Mouse (Mus musculus) liver, embryonic 15.5 days (tissue): ENCODE results near the gene Vmn1r52. TPM values are rescaled to one million over a fixed set of nuclear protein-coding genes. Genes with fewer than 3 reads are reported as not detected.
"Not testable (repeated sequence)": the region's sequence is repeated elsewhere in the genome, so short reads cannot be mapped to it uniquely, and the experiment has no call there.

Experiments used
- ATAC-seq: fragments of 200-750 bp; cut with Nextera tagmentation; 2 replicates; pipeline ENCODE4 v1.8.0; 2017; ENCODE audit warnings: moderate number of reproducible peaks, mild to moderate bottlenecking, moderate library complexity; ENCODE audit not compliant: insufficient read depth
- H3K27ac ChIP-seq: fragments of 300-500 bp; sonication (generic); replicated peaks from 2 replicates; pipeline ENCODE4 v1.5.1; 2015; ENCODE audit warnings: mild to moderate bottlenecking, inconsistent platforms
- H3K27me3 ChIP-seq: fragments of 300-500 bp; sonication (generic); 2 replicates; pipeline ENCODE4 v1.6.1; 2015; ENCODE audit warnings: mild to moderate bottlenecking, inconsistent platforms
- H3K36me3 ChIP-seq: fragments of 300-500 bp; sonication (generic); replicated peaks from 2 replicates; pipeline ENCODE4 v1.6.1; 2015; ENCODE audit warnings: moderate library complexity, mild to moderate bottlenecking, inconsistent platforms
- H3K4me1 ChIP-seq: fragments of 300-500 bp; sonication (generic); replicated peaks from 2 replicates; pipeline ENCODE4 v1.6.1; 2015; ENCODE audit warnings: inconsistent platforms
- H3K4me2 ChIP-seq: fragments of 300-500 bp; sonication (generic); 2 replicates; pipeline ENCODE4 v1.6.1; 2015; ENCODE audit warnings: moderate library complexity, mild to moderate bottlenecking, inconsistent platforms
- H3K4me3 ChIP-seq: fragments of 300-500 bp; sonication (generic); replicated peaks from 2 replicates; pipeline ENCODE4 v1.5.1; 2015; ENCODE audit warnings: mild to moderate bottlenecking, inconsistent platforms
- H3K9ac ChIP-seq: fragments of 300-500 bp; sonication (generic); 2 replicates; pipeline ENCODE4 v1.6.1; 2015; ENCODE audit warnings: moderate library complexity, mild to moderate bottlenecking, inconsistent platforms
- H3K9me3 ChIP-seq: fragments of 300-500 bp; sonication (generic); replicated peaks from 2 replicates; pipeline ENCODE4 v1.6.1; 2016; ENCODE audit warnings: inconsistent platforms
- WGBS: fragments of 180-500 bp; shearing (Covaris S2); methylation state at CpG from one replicate; pipeline ENCODE4 v1.1.7; 2015; ENCODE audit warnings: mixed read lengths; ENCODE audit not compliant: insufficient replicate concordance; 5-methylcytosine and 5-hydroxymethylcytosine counted together
- polyA plus RNA-seq: library from polyadenylated mRNA; unstranded; fragments of >200 nt; fragmentation: Nextera tagmentation; extraction: Ambion mirVana; gene quantifications from 2 replicates; pipeline ENCODE4 v1.2.1, GENCODE M21; 2015

The Vmn1r52 gene
- polyA plus RNA-seq = not detected in 2 replicates

DNA sequence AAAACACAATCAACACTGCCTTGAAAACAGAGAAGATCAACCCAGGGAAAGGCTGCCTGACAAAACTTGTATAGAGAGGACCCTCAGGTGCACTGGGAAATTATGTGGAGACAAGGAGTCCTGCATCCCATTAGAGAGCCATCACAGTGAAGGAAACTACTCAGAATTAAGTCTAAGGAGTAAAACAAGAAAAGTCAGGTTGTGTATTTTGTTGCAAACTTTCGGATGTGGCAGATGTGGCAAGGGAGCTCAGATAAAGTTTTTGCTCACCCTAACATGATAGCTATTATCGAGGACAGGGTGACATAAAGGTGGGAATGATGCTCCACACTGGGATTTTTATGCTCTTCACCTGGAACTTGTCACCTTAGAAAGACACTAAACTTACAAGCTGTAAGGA, at the start of gene Vmn1r52:
Vmn1r52 (plus strand) TSS at position 301 of the 400 bp plus-strand sequence.
- WGBS = 27% methylated on average over 2 of the region's 2 CpGs
- no peaks in the 10 kb centered on the region for H3K36me3 ChIP-seq
- ATAC-seq = no peak

DNA sequence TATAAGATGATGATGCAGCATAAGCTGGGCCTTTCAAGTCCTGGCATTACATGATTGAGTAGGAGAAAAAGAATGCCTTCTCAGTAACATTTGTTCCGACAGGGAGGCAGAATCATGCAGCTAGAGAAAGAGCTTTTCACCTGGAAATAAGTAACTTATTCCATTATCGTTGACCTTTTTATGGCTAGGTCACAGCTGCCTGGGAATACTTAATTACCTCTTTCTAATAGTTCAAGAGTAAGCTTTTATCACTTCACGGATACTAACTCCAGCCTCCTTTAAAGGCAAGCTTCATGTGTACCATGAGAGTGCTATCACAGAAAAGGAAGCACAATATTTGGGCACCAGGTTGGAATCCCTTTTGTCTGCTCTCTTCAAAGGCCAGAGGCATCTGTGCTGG, 14.5 kb upstream of the Vmn1r52 start:
- no peak overlapping the region for H3K4me3 ChIP-seq
- no peaks in the 10 kb centered on the region for H3K27me3 ChIP-seq
- 58% methylated on average over 3 of the region's 3 CpGs for WGBS
- H3K27ac ChIP-seq = no peak overlapping the region
- no peaks in the 10 kb centered on the region for H3K36me3 ChIP-seq
- H3K4me1 ChIP-seq = no peaks in the 10 kb centered on the region
- no peaks in the 10 kb centered on the region for H3K9me3 ChIP-seq
- no peak overlapping the region for H3K4me2 ChIP-seq
- no peak overlapping the region for H3K9ac ChIP-seq
- no peak for ATAC-seq

More for the DNA sequence above, at the start of gene Vmn1r52:
- Histone ChIP-seq H3K9me3 (no peaks in the 10 kb centered on the region), H3K4me2 (no peak within 1 kb of the TSS), H3K4me1 (no peaks in the 10 kb centered on the region), H3K4me3 (no peak within 1 kb of the TSS), H3K9ac (no peak within 1 kb of the TSS), H3K27me3 (no peaks in the 10 kb centered on the region), H3K27ac (no peak within 1 kb of the TSS)

DNA sequence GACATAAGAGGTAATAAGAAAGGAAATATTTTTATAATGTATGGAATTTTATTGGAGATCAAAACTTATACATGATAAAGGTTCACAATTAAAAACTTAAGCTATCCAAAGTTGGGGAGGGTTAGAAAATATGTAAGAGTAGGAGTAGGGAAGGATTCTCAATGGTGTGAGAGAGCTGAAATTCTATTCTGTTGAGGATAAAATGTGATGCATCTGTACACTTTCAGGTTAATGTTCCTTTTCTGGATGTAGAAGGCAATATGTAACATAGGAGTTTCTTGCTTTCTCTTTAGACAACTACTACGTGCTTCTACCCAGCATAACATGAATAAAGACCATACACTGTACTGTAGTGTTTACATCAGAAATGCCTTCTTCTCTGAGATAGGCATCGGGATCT, 27.9 kb downstream of the Vmn1r52 start, which contains the start of gene V1ra8:
V1ra8 (plus strand) TSS at position 301 of the 400 bp plus-strand sequence.
- not testable (repeated sequence) for ATAC-seq, H3K27ac ChIP-seq, H3K4me2 ChIP-seq, H3K4me3 ChIP-seq, H3K9ac ChIP-seq, H3K36me3 ChIP-seq, H3K4me1 ChIP-seq, H3K27me3 ChIP-seq, H3K9me3 ChIP-seq
- 56% methylated on average over 2 of the region's 2 CpGs for WGBS

DNA sequence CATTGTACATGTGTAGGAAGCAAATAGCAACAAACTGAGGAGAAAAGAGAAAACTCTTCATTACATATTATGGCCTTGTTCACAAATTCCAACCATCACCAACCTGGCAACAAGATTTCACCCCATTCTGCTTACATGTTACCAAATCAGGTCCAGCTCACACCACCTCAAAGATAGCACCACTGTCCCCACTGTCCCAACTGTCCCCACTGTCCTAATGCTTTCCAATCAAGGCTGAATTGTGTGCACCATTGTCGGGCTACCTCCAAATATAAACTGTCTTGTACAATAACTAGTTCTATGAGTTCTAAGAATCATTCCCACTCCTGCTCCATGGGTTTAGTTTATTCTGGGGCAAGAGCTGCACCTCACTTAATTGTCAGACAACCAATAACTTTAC, 49.7 kb downstream of the Vmn1r52 start, which contains the start of gene Vmn1r53:
Vmn1r53 (minus strand) TSS at position 101 of the 400 bp plus-strand sequence.
- Histone ChIP-seq H3K27ac (no peak within 1 kb of the TSS), H3K4me1 (no peaks in the 10 kb centered on the region), H3K4me3 (no peak within 1 kb of the TSS), H3K9me3 (no peaks in the 10 kb centered on the region), H3K9ac (no peak within 1 kb of the TSS), H3K4me2 (no peak within 1 kb of the TSS), H3K36me3 (no peaks in the 10 kb centered on the region), H3K27me3 (no peaks in the 10 kb centered on the region)
- WGBS = 31% methylated on average over 1 of the region's 1 CpGs
- no peak for ATAC-seq

Other genes starting within 250 kb of the Vmn1r52 start
- gene Vmn1r45, start 234.2 kb upstream of the Vmn1r52 start, polyA plus RNA-seq = not detected in 2 replicates
- gene Vmn1r46, start 205.5 kb upstream of the Vmn1r52 start, polyA plus RNA-seq = not detected in 2 replicates
- not detected in 2 replicates for gene Vmn1r47, start 158.7 kb upstream of the Vmn1r52 start, polyA plus RNA-seq
- not detected in 2 replicates for gene Vmn1r48, start 138.0 kb upstream of the Vmn1r52 start, polyA plus RNA-seq
- not detected in 2 replicates for gene Vmn1r49, start 96.3 kb upstream of the Vmn1r52 start, polyA plus RNA-seq
- gene Vmn1r50, start 73.4 kb upstream of the Vmn1r52 start, polyA plus RNA-seq = not detected in 2 replicates
- not detected in 2 replicates for gene Vmn1r51, start 52.2 kb upstream of the Vmn1r52 start, polyA plus RNA-seq
- not detected in 2 replicates for gene V1ra8, start 28.0 kb downstream of the Vmn1r52 start, polyA plus RNA-seq
- not detected in 2 replicates for gene Vmn1r53, start 49.6 kb downstream of the Vmn1r52 start, polyA plus RNA-seq
- gene Vmn1r54, start 71.5 kb downstream of the Vmn1r52 start, polyA plus RNA-seq = not detected in 2 replicates
- gene BC048671, start 126.4 kb downstream of the Vmn1r52 start, polyA plus RNA-seq = 0.10 TPM in 1 of 2 replicates, not detected in the other
- gene Chst13, start 150.4 kb downstream of the Vmn1r52 start, polyA plus RNA-seq = 13.9 and 15.1 TPM in 2 replicates
- gene Uroc1, start 158.5 kb downstream of the Vmn1r52 start, polyA plus RNA-seq = 23.2 and 28.9 TPM in 2 replicates
- 2.9 and 3.0 TPM in 2 replicates for gene Zxdc, start 194.7 kb downstream of the Vmn1r52 start, polyA plus RNA-seq